Mouse (Mus musculus) limb, embryonic 13.5 days (tissue): ENCODE measurements around the gene Eipr1. TPM values are rescaled to one million over a fixed set of nuclear protein-coding genes. Genes with fewer than 3 reads are reported as not detected.

ENCODE experiments used
- polyA plus RNA-seq: library from polyadenylated mRNA; unstranded; fragments of >200 nt; fragmentation: Nextera tagmentation; extraction: Ambion mirVana; gene quantifications from 2 replicates; pipeline ENCODE4 v1.2.1, GENCODE M21; 2015

Eipr1 gene
- polyA plus RNA-seq, 1 experiment from 2014 or later: 33.3 TPM

Other genes with a start within 250 kb of the Eipr1 start
- gene Dcdc2c, start 199.4 kb upstream of the Eipr1 start, polyA plus RNA-seq: 0.13 and 0.28 TPM in 2 replicates
- gene Allc, start 169.3 kb upstream of the Eipr1 start, polyA plus RNA-seq: not detected in 2 replicates
- 0.17 and 0.31 TPM in 2 replicates for gene Colec11, start 128.4 kb upstream of the Eipr1 start, polyA plus RNA-seq
- gene Rps7, start 115.8 kb upstream of the Eipr1 start, polyA plus RNA-seq: 682 and 708 TPM in 2 replicates
- gene Rnaseh1, start 102.2 kb upstream of the Eipr1 start, polyA plus RNA-seq: 31.8 and 32.3 TPM in 2 replicates
- gene Adi1, start 76.6 kb upstream of the Eipr1 start, polyA plus RNA-seq: 65.3 and 66.0 TPM in 2 replicates
- gene Trappc12, start 1.3 kb upstream of the Eipr1 start, polyA plus RNA-seq: 40.9 and 42.2 TPM in 2 replicates